Mouse (Mus musculus): Measurements from ENCODE around the gene Bsnd. TPM values are rescaled to one million over a fixed set of nuclear protein-coding genes. Genes with fewer than 3 reads are reported as not detected.
A peak's percentile ranks its signal among the peaks of the same experiment; 100 is the strongest.

The Bsnd gene
- polyA plus RNA-seq, 1 experiment from 2014 or later = not detected

- no peak for TF ChIP-seq EP300 (IDR thresholded peaks at IDR 0.05)
- TF ChIP-seq CTCF (IDR thresholded peaks at IDR 0.05) = no peak
- H3K4me3 ChIP-seq (ENCODE audit: low read depth, low read length) = no peak overlapping the region
- ATAC-seq (no peak), DNase-seq (ENCODE audit: low spot score) (no peak)
- no peaks in the 10 kb centered on the region for H3K9me3 ChIP-seq (ENCODE audit: low read length)
- no peak overlapping the region for H3K9ac ChIP-seq (replicated peaks; ENCODE audit: low read depth)
- WGBS = 75% methylated on average over 4 of the region's 4 CpGs
- no peaks in the 10 kb centered on the region for H3K4me1 ChIP-seq (ENCODE audit: insufficient read depth, low read depth, low read length)
- no peaks in the 10 kb centered on the region for H3K36me3 ChIP-seq (ENCODE audit: insufficient read depth, low read length)
- H3K27ac ChIP-seq (ENCODE audit: low read length) = no peak overlapping the region
- no peak overlapping the region for H3K4me2 ChIP-seq (replicated peaks; ENCODE audit: low read depth, low read length)
- no peaks in the 10 kb centered on the region for H3K27me3 ChIP-seq (replicated peaks; ENCODE audit: insufficient read depth, low read length)
Observed at GRCm38 (mm10) chr4:106509888-106510287, 17.8 kb upstream of the Bsnd start.

GRCm38 (mm10) chr4:106505453-106506058 is 13.5 kb upstream of the Bsnd start:
- TF ChIP-seq CTCF (IDR thresholded peaks at IDR 0.05) (no peak), EP300 (IDR thresholded peaks at IDR 0.05) (no peak)
- Histone ChIP-seq H3K27me3 (replicated peaks; ENCODE audit: insufficient read depth, low read length) (no peaks in the 10 kb centered on the region), H3K9ac (replicated peaks; ENCODE audit: low read depth) (no peak overlapping the region), H3K4me1 (ENCODE audit: insufficient read depth, low read depth, low read length) (no peaks in the 10 kb centered on the region), H3K4me2 (replicated peaks; ENCODE audit: low read depth, low read length) (no peak overlapping the region), H3K27ac (ENCODE audit: low read length) (no peak overlapping the region), H3K4me3 (ENCODE audit: low read depth, low read length) (no peak overlapping the region), H3K36me3 (ENCODE audit: insufficient read depth, low read length) (no peaks in the 10 kb centered on the region), H3K9me3 (ENCODE audit: low read length) (no peaks in the 10 kb centered on the region)
- DNase-seq (ENCODE audit: low spot score) = peak; percentile 47
- ATAC-seq = peak; percentile 81
- WGBS = 39% methylated on average over 14 of the region's 14 CpGs

- no peak overlapping the region for H3K4me2 ChIP-seq (replicated peaks; ENCODE audit: low read depth, low read length)
- H3K9ac ChIP-seq (replicated peaks; ENCODE audit: low read depth) = no peak overlapping the region
- H3K27ac ChIP-seq (ENCODE audit: low read length) = no peak overlapping the region
- H3K4me3 ChIP-seq (ENCODE audit: low read depth, low read length) = no peak overlapping the region
- no peaks in the 10 kb centered on the region for H3K9me3 ChIP-seq (ENCODE audit: low read length)
- no peaks in the 10 kb centered on the region for H3K36me3 ChIP-seq (ENCODE audit: insufficient read depth, low read length)
- TF ChIP-seq CTCF (IDR thresholded peaks at IDR 0.05) = peak; percentile 32; the same call in 1 of the 2 replicates
- no peak for TF ChIP-seq EP300 (IDR thresholded peaks at IDR 0.05)
- 88% methylated on average over 3 of the region's 3 CpGs for WGBS
- no peaks in the 10 kb centered on the region for H3K4me1 ChIP-seq (ENCODE audit: insufficient read depth, low read depth, low read length)
- no peak for DNase-seq (ENCODE audit: low spot score)
- no peaks in the 10 kb centered on the region for H3K27me3 ChIP-seq (replicated peaks; ENCODE audit: insufficient read depth, low read length)
- no peak for ATAC-seq
Observed at GRCm38 (mm10) chr4:106503578-106503977, 11.5 kb upstream of the Bsnd start.

- no peaks in the 10 kb centered on the region for H3K36me3 ChIP-seq (ENCODE audit: insufficient read depth, low read length)
- no peak overlapping the region for H3K27ac ChIP-seq (ENCODE audit: low read length)
- H3K4me2 ChIP-seq (replicated peaks; ENCODE audit: low read depth, low read length) = no peak overlapping the region
- TF ChIP-seq CTCF (IDR thresholded peaks at IDR 0.05) (no peak), EP300 (IDR thresholded peaks at IDR 0.05) (no peak)
- H3K4me1 ChIP-seq (ENCODE audit: insufficient read depth, low read depth, low read length) = no peaks in the 10 kb centered on the region
- 78% methylated on average over 10 of the region's 10 CpGs for WGBS
- ATAC-seq (no peak), DNase-seq (ENCODE audit: low spot score) (no peak)
- H3K9me3 ChIP-seq (ENCODE audit: low read length) = no peaks in the 10 kb centered on the region
- no peak overlapping the region for H3K9ac ChIP-seq (replicated peaks; ENCODE audit: low read depth)
- H3K4me3 ChIP-seq (ENCODE audit: low read depth, low read length) = no peak overlapping the region
- no peaks in the 10 kb centered on the region for H3K27me3 ChIP-seq (replicated peaks; ENCODE audit: insufficient read depth, low read length)
Observed at GRCm38 (mm10) chr4:106500066-106500465, 8.0 kb upstream of the Bsnd start.

- Histone ChIP-seq H3K4me3 (ENCODE audit: low read depth, low read length) (no peak overlapping the region), H3K4me2 (replicated peaks; ENCODE audit: low read depth, low read length) (no peak overlapping the region), H3K36me3 (ENCODE audit: insufficient read depth, low read length) (no peaks in the 10 kb centered on the region), H3K27ac (ENCODE audit: low read length) (no peak overlapping the region), H3K4me1 (ENCODE audit: insufficient read depth, low read depth, low read length) (no peaks in the 10 kb centered on the region), H3K9me3 (ENCODE audit: low read length) (no peaks in the 10 kb centered on the region), H3K27me3 (replicated peaks; ENCODE audit: insufficient read depth, low read length) (no peaks in the 10 kb centered on the region), H3K9ac (replicated peaks; ENCODE audit: low read depth) (no peak overlapping the region)
- WGBS = 30% methylated on average over 3 of the region's 3 CpGs
- DNase-seq (ENCODE audit: low spot score) = no peak
- no peak for TF ChIP-seq EP300 (IDR thresholded peaks at IDR 0.05)
- ATAC-seq = 0 out of 2 replicates have a peak, but pooled peaks have one; percentile 18
Observed at GRCm38 (mm10) chr4:106498471-106498844, 6.4 kb upstream of the Bsnd start.

- DNase-seq (ENCODE audit: low spot score) (no peak), ATAC-seq (0 out of 2 replicates have a peak, but pooled peaks have one; percentile 5)
- H3K9me3 ChIP-seq (ENCODE audit: low read length) = no peaks in the 10 kb centered on the region
- no peak overlapping the region for H3K27ac ChIP-seq (ENCODE audit: low read length)
- H3K9ac ChIP-seq (replicated peaks; ENCODE audit: low read depth) = no peak overlapping the region
- H3K4me3 ChIP-seq (ENCODE audit: low read depth, low read length) = no peak overlapping the region
- no peak overlapping the region for H3K4me2 ChIP-seq (replicated peaks; ENCODE audit: low read depth, low read length)
- 49% methylated on average over 8 of the region's 8 CpGs for WGBS
- no peaks in the 10 kb centered on the region for H3K27me3 ChIP-seq (replicated peaks; ENCODE audit: insufficient read depth, low read length)
- TF ChIP-seq EP300 (IDR thresholded peaks at IDR 0.05) (no peak), CTCF (IDR thresholded peaks at IDR 0.05) (no peak)
- no peaks in the 10 kb centered on the region for H3K36me3 ChIP-seq (ENCODE audit: insufficient read depth, low read length)
- H3K4me1 ChIP-seq (ENCODE audit: insufficient read depth, low read depth, low read length) = no peaks in the 10 kb centered on the region
Observed at GRCm38 (mm10) chr4:106497776-106498470, 5.8 kb upstream of the Bsnd start.
